Mouse (Mus musculus): ENCODE measurements around the gene Mgst2. TPM values are rescaled to one million over a fixed set of nuclear protein-coding genes. Genes with fewer than 3 reads are reported as not detected.

The Mgst2 gene
- polyA plus RNA-seq, 1 experiment from 2014 or later, result 0.09 TPM

DNA sequence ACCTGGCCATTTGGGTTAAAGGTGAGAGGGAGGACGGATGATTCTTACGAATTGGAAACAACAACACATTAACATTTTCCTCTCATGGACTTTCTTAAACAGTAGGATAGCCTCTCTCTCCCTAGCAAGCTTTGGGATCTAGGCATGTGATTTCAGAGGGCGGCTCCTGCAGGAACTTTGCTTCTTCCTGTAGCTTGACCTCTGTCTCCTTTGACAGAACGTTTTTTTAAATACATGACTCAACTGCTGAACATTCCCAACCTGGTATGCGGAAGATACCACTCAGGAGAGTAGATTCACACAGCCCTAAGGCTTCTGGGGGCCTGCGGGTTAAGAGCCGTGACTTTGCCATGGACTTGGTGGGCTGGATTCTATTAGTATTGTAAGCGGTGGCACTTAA is 10.7 kb upstream of the Mgst2 start:
- H3K4me2 ChIP-seq (replicated peaks; ENCODE audit: low read depth, low read length), result no peak overlapping the region
- H3K4me3 ChIP-seq (ENCODE audit: low read depth, low read length), result no peak overlapping the region
- H3K27ac ChIP-seq (ENCODE audit: low read depth, low read length), result no peak overlapping the region
- DNase-seq (ENCODE audit: low spot score) (no peak), ATAC-seq (ENCODE audit: low FRiP score) (no peak)
- H3K4me1 ChIP-seq (replicated peaks; ENCODE audit: control insufficient read depth, insufficient read depth, low read length), result no peaks in the 10 kb centered on the region; the same call in 1 of the 2 replicates
- H3K9ac ChIP-seq (ENCODE audit: low read depth, low read length), result no peak overlapping the region
- WGBS, result 78% methylated on average over 8 of the region's 8 CpGs
- no peaks in the 10 kb centered on the region for H3K36me3 ChIP-seq (ENCODE audit: control insufficient read depth, insufficient read depth, low read length)
- no peaks in the 10 kb centered on the region for H3K27me3 ChIP-seq (ENCODE audit: control insufficient read depth, insufficient read depth, low read length)
- H3K9me3 ChIP-seq (ENCODE audit: control insufficient read depth, low read length), result no peaks in the 10 kb centered on the region

DNA sequence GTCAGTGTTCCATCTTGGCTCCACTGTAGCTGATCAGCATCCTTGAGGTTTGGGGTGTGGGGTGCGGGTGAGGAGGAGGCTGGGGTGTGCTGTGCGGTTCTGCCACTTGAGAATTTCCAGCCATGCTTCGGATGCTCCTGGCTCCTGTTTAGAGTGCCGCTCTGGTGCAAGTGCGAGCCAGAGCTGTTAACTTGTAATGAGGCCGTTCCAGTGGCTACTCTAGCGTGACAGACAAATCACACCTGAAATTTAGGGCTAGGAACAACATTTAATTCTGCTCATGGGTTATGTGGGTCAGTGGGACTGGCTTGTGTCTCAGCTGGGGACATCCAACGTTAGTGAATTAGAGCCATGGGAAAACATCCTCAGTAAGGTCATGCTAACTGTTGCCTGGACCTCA is 10.2 kb upstream of the Mgst2 start:
- no peak for ATAC-seq (ENCODE audit: low FRiP score)
- Histone ChIP-seq H3K4me3 (ENCODE audit: low read depth, low read length) (no peak overlapping the region), H3K36me3 (ENCODE audit: control insufficient read depth, insufficient read depth, low read length) (no peaks in the 10 kb centered on the region), H3K27me3 (ENCODE audit: control insufficient read depth, insufficient read depth, low read length) (no peaks in the 10 kb centered on the region), H3K9ac (ENCODE audit: low read depth, low read length) (no peak overlapping the region), H3K27ac (ENCODE audit: low read depth, low read length) (no peak overlapping the region), H3K9me3 (ENCODE audit: control insufficient read depth, low read length) (no peaks in the 10 kb centered on the region), H3K4me2 (replicated peaks; ENCODE audit: low read depth, low read length) (no peak overlapping the region), H3K4me1 (replicated peaks; ENCODE audit: control insufficient read depth, insufficient read depth, low read length) (no peaks in the 10 kb centered on the region; the same call in 1 of the 2 replicates)
- 80% methylated on average over 8 of the region's 8 CpGs for WGBS
- DNase-seq (ENCODE audit: low spot score), result no peak

DNA sequence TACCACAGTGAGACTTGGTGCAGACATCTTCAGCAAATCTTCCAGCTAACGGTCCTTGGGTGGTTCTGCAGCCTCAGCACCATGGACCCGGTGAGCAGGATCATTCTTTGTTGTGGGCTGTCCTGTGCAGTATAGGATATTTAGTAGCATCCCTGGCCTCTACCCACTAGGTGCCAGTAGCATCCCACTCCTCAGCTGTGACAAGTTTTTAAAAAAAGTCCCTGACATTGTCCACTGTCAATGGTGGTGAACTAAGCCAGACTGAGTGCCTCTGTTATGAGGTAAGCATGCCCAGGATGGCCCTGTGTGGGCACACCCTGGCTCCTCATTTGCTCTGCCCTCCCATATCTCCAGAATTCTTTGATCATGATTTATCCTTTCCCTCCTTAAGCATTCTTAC is 9.0 kb upstream of the Mgst2 start:
- H3K4me3 ChIP-seq (ENCODE audit: low read depth, low read length), result no peak overlapping the region
- H3K9ac ChIP-seq (ENCODE audit: low read depth, low read length), result no peak overlapping the region
- H3K27ac ChIP-seq (ENCODE audit: low read depth, low read length), result no peak overlapping the region
- no peaks in the 10 kb centered on the region for H3K9me3 ChIP-seq (ENCODE audit: control insufficient read depth, low read length)
- no peak overlapping the region for H3K4me2 ChIP-seq (replicated peaks; ENCODE audit: low read depth, low read length)
- ATAC-seq (ENCODE audit: low FRiP score), result no peak
- H3K4me1 ChIP-seq (replicated peaks; ENCODE audit: control insufficient read depth, insufficient read depth, low read length), result no peaks in the 10 kb centered on the region; the same call in 1 of the 2 replicates
- no peaks in the 10 kb centered on the region for H3K27me3 ChIP-seq (ENCODE audit: control insufficient read depth, insufficient read depth, low read length)
- DNase-seq (ENCODE audit: low spot score), result no peak
- WGBS, result 80% methylated on average over 2 of the region's 2 CpGs
- H3K36me3 ChIP-seq (ENCODE audit: control insufficient read depth, insufficient read depth, low read length), result no peaks in the 10 kb centered on the region

DNA sequence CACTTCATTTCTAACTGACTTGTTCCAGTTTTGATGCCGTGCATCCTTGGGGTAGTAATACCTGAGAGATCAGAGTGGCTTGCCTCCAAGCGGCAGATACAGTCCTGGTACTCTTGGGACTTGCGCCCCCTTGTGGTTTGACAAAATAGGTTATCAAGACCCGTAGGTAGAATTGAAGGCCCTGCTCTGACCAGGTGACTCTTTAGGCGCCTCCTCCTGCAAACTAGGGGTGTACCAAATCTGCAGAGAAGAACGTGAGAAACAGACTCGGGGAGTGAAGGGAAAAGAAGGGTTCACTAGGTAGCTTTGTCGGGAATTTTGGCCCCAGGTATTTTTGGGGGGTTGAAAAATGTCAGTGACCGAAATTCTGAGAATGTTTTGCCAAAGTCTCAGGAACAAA is 7.9 kb upstream of the Mgst2 start:
- H3K4me1 ChIP-seq (replicated peaks; ENCODE audit: control insufficient read depth, insufficient read depth, low read length), result no peaks in the 10 kb centered on the region; the same call in 1 of the 2 replicates
- no peak overlapping the region for H3K9ac ChIP-seq (ENCODE audit: low read depth, low read length)
- H3K36me3 ChIP-seq (ENCODE audit: control insufficient read depth, insufficient read depth, low read length), result no peaks in the 10 kb centered on the region
- H3K27ac ChIP-seq (ENCODE audit: low read depth, low read length), result no peak overlapping the region
- no peak overlapping the region for H3K4me3 ChIP-seq (ENCODE audit: low read depth, low read length)
- no peaks in the 10 kb centered on the region for H3K27me3 ChIP-seq (ENCODE audit: control insufficient read depth, insufficient read depth, low read length)
- no peaks in the 10 kb centered on the region for H3K9me3 ChIP-seq (ENCODE audit: control insufficient read depth, low read length)
- 4% methylated on average over 9 of the region's 9 CpGs for WGBS
- DNase-seq (ENCODE audit: low spot score) (peak; percentile 89), ATAC-seq (ENCODE audit: low FRiP score) (peak; percentile 59; the same call in 1 of the 2 replicates)
- peak overlapping the region; percentile 24; the same call in 1 of the 2 replicates for H3K4me2 ChIP-seq (replicated peaks; ENCODE audit: low read depth, low read length)

DNA sequence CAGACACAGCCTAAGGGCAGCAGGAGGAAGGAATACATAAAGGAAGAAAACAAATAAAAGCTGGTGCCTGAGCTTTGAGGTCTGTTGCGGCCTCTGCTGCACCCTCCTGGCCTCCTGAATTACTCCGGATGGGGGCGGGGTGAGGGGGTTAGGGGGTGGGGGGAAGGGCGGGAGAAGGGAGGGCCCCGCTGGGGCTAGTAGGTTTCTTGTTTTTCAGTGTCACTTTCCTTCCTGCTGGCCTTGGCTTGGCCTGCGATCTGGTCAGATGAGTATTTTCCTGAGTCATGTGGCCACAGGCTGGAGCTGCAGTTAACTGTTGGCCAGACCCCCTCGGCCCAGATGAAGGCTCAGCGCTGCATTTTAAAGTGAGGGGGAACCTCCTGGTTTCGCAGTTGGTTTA is 7.5 kb upstream of the Mgst2 start:
- Histone ChIP-seq H3K9ac (ENCODE audit: low read depth, low read length) (no peak overlapping the region), H3K36me3 (ENCODE audit: control insufficient read depth, insufficient read depth, low read length) (no peaks in the 10 kb centered on the region), H3K4me3 (ENCODE audit: low read depth, low read length) (no peak overlapping the region), H3K4me1 (replicated peaks; ENCODE audit: control insufficient read depth, insufficient read depth, low read length) (no peaks in the 10 kb centered on the region; the same call in 1 of the 2 replicates), H3K27ac (ENCODE audit: low read depth, low read length) (no peak overlapping the region), H3K27me3 (ENCODE audit: control insufficient read depth, insufficient read depth, low read length) (no peaks in the 10 kb centered on the region), H3K4me2 (replicated peaks; ENCODE audit: low read depth, low read length) (peak overlapping the region; percentile 24; the same call in 1 of the 2 replicates), H3K9me3 (ENCODE audit: control insufficient read depth, low read length) (no peaks in the 10 kb centered on the region)
- DNase-seq (ENCODE audit: low spot score) (peak; percentile 48), ATAC-seq (ENCODE audit: low FRiP score) (peak; percentile 39; the same call in 1 of the 2 replicates)
- 3% methylated on average over 7 of the region's 9 CpGs for WGBS

DNA sequence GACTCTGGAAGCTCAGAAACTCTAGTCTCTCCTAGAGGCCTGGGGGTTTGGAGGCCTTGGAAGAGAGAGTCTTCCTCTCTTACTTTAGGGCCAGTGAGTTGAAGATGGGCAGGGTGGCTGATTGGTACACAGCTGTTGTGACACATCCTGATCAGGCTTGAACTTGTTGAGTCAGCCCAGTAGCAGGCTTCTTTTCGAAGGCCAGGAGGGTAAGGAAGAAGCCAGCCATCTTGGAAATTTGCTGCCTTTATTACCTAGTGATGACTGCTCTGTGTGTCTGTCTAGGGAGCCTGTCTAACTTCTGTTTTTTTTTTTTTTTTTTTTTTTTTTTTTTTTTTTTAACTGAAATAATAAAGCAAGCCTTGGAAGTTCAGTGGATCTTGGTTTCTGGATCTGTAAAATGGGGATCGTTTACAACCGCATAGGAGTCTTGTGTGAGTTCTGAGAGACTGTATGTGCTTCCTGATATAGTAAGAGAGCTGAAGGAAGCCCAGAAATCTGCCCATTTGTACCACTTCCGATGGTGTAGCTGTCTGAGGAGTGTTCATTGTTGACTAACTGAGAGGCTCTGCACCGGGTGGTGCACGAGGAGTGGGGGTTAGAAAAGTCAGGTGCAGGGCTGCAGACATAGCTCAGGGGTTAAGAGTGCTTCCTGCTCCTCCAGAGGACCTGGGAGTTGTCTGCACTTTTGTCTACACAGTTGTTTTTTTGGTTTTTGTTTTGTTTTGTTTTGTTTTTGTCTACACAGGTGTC is 5.7 kb upstream of the Mgst2 start:
- ATAC-seq (ENCODE audit: low FRiP score) (no peak), DNase-seq (ENCODE audit: low spot score) (no peak)
- WGBS, result 86% methylated on average over 6 of the region's 6 CpGs
- Histone ChIP-seq H3K4me2 (replicated peaks; ENCODE audit: low read depth, low read length) (no peak overlapping the region), H3K9ac (ENCODE audit: low read depth, low read length) (no peak overlapping the region), H3K27me3 (ENCODE audit: control insufficient read depth, insufficient read depth, low read length) (no peaks in the 10 kb centered on the region), H3K4me3 (ENCODE audit: low read depth, low read length) (no peak overlapping the region), H3K9me3 (ENCODE audit: control insufficient read depth, low read length) (no peaks in the 10 kb centered on the region), H3K27ac (ENCODE audit: low read depth, low read length) (no peak overlapping the region), H3K36me3 (ENCODE audit: control insufficient read depth, insufficient read depth, low read length) (no peaks in the 10 kb centered on the region), H3K4me1 (replicated peaks; ENCODE audit: control insufficient read depth, insufficient read depth, low read length) (no peaks in the 10 kb centered on the region; the same call in 1 of the 2 replicates)

DNA sequence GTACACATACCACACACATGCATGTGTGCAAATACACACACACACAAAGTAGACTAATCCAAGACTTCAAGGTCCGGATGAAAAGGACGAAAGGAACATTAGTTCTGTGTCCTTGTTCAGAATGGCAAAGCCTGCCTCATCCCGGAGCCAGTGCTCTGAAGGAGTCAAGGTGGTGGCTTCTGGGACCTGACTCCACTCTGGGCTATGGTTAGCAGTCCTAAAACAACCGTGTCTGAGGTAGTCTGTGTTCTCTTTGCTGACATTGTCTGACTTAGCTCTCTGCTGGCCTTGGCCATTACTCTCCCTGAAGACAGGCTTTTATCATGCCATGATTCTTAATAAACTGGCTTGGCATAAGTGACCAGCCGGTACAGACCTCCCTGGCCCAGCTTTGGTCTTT is 745 bp upstream of the Mgst2 start:
- no peak overlapping the region for H3K4me2 ChIP-seq (replicated peaks; ENCODE audit: low read depth, low read length)
- no peak overlapping the region for H3K4me3 ChIP-seq (ENCODE audit: low read depth, low read length)
- DNase-seq (ENCODE audit: low spot score) (no peak), ATAC-seq (ENCODE audit: low FRiP score) (no peak)
- 87% methylated on average over 5 of the region's 5 CpGs for WGBS
- H3K27ac ChIP-seq (ENCODE audit: low read depth, low read length), result no peak overlapping the region
- H3K9me3 ChIP-seq (ENCODE audit: control insufficient read depth, low read length), result no peaks in the 10 kb centered on the region
- H3K27me3 ChIP-seq (ENCODE audit: control insufficient read depth, insufficient read depth, low read length), result no peaks in the 10 kb centered on the region
- H3K9ac ChIP-seq (ENCODE audit: low read depth, low read length), result no peak overlapping the region
- no peaks in the 10 kb centered on the region for H3K4me1 ChIP-seq (replicated peaks; ENCODE audit: control insufficient read depth, insufficient read depth, low read length)
- no peaks in the 10 kb centered on the region for H3K36me3 ChIP-seq (ENCODE audit: control insufficient read depth, insufficient read depth, low read length)

DNA sequence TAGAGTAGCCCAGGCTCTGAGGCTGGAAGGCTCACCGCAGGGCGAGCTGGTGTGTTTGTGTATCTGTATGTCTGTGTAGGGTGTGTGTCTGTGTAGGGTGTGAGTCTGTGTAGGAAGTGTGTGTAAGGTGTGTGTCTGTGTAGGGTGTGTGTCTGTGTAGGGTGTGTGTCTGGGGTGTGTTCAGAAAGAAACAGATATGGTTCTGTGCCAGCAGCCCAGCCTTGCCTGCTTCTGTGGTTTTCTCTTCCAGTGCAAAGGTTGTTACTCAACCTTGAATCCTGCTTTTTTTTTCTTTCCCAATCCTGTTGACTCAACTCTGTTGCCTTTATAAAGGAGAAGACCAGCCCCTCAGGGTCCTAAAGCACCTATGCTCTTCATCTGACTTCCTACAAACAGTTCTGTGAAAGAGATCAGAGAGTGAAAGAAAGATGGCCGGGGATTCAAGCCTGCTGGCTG is 689 bp downstream of the Mgst2 start:
- H3K4me2 ChIP-seq (replicated peaks; ENCODE audit: low read depth, low read length), result no peak overlapping the region
- ATAC-seq (ENCODE audit: low FRiP score), result no peak
- no peaks in the 10 kb centered on the region for H3K27me3 ChIP-seq (ENCODE audit: control insufficient read depth, insufficient read depth, low read length)
- H3K4me3 ChIP-seq (ENCODE audit: low read depth, low read length), result no peak overlapping the region
- no peaks in the 10 kb centered on the region for H3K9me3 ChIP-seq (ENCODE audit: control insufficient read depth, low read length)
- no peak overlapping the region for H3K27ac ChIP-seq (ENCODE audit: low read depth, low read length)
- H3K9ac ChIP-seq (ENCODE audit: low read depth, low read length), result no peak overlapping the region
- no peaks in the 10 kb centered on the region for H3K4me1 ChIP-seq (replicated peaks; ENCODE audit: control insufficient read depth, insufficient read depth, low read length)
- H3K36me3 ChIP-seq (ENCODE audit: control insufficient read depth, insufficient read depth, low read length), result no peaks in the 10 kb centered on the region
- no peak for DNase-seq (ENCODE audit: low spot score)
- WGBS, result 80% methylated on average over 3 of the region's 3 CpGs

DNA sequence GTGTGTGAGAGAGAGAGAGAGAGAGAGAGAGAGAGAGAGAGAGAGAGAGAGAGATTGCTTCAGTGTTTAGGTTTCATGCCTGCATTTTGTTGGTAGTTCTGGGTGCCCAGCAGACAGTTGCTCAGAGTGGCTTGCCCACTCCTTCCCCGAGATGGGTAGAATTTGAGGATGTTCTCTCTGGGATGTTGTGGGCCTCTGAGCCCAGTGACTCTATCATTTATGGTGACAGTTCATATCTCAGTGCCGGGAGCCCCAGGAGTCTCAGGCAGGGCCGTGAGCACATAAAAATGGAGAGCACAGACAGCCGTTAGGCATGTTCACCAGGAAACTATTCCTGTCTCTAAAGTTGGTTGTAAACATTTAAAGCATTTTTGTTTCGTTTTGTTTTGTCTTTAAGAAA is 1.2 kb downstream of the Mgst2 start:
- H3K36me3 ChIP-seq (ENCODE audit: control insufficient read depth, insufficient read depth, low read length), result no peaks in the 10 kb centered on the region
- H3K4me2 ChIP-seq (replicated peaks; ENCODE audit: low read depth, low read length), result no peak overlapping the region
- WGBS, result 75% methylated on average over 5 of the region's 5 CpGs
- no peak overlapping the region for H3K9ac ChIP-seq (ENCODE audit: low read depth, low read length)
- H3K9me3 ChIP-seq (ENCODE audit: control insufficient read depth, low read length), result no peaks in the 10 kb centered on the region
- no peak for ATAC-seq (ENCODE audit: low FRiP score)
- DNase-seq (ENCODE audit: low spot score), result no peak
- H3K27me3 ChIP-seq (ENCODE audit: control insufficient read depth, insufficient read depth, low read length), result no peaks in the 10 kb centered on the region
- H3K4me3 ChIP-seq (ENCODE audit: low read depth, low read length), result no peak overlapping the region
- H3K4me1 ChIP-seq (replicated peaks; ENCODE audit: control insufficient read depth, insufficient read depth, low read length), result no peaks in the 10 kb centered on the region
- no peak overlapping the region for H3K27ac ChIP-seq (ENCODE audit: low read depth, low read length)
